Mouse (Mus musculus): ENCODE data around the gene Trim15. TPM values are rescaled to one million over a fixed set of nuclear protein-coding genes. Genes with fewer than 3 reads are reported as not detected.
"Not testable (repeated sequence)": the region's sequence is repeated elsewhere in the genome, so short reads cannot be mapped to it uniquely, and the experiment has no call there.

The Trim15 gene
- polyA plus RNA-seq, 1 experiment from 2014 or later = 0.41 TPM

DNA sequence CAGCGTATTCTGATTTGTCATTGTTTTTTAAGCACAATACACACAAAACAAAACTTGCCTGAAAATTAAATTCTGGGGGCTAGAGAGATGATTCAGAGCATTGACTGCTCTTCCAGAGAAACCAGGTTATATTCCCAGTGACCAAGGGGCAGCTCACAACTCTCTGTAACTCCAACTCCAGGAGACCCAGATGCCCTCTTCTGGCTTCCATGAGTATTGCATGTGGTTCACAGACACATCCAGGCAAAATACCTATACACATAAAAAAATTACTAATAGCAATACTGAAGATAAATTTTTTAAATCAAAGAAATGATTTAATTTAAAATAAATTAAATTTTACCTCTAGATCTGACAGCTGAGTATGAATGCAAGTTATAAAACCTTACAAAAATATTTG, 29.6 kb upstream of the Trim15 start:
- Histone ChIP-seq H3K9ac (no peak overlapping the region), H3K36me3 (ENCODE audit: poor library complexity, severe bottlenecking) (no peaks in the 10 kb centered on the region), H3K27me3 (no peaks in the 10 kb centered on the region), H3K4me1 (no peaks in the 10 kb centered on the region), H3K9me3 (replicated peaks) (no peaks in the 10 kb centered on the region), H3K27ac (no peak overlapping the region), H3K4me2 (no peak overlapping the region), H3K4me3 (no peak overlapping the region)
- no peak for ATAC-seq
- WGBS = 88% methylated on average over 1 of the region's 1 CpGs

DNA sequence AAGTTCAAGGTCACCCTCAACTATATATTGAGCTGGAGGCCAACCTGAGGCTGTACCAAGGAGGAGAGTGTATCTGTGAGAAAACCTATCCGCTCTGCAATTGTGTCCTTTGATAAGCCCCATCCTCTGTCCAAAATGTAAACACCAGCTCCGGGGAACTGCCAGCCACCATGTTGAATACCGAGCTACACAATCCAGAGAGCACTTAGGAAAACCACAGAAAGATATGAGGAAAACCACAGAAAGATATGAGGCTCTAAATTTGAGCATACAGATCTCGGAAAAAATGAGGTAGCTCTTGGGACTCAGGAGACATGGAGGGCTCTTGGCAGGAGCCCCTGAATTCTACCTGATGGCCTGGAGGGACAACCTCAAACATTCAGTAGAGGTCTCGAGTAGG, 26.4 kb upstream of the Trim15 start:
- Histone ChIP-seq H3K4me2 (no peak overlapping the region), H3K4me1 (no peaks in the 10 kb centered on the region), H3K27ac (no peak overlapping the region), H3K36me3 (ENCODE audit: poor library complexity, severe bottlenecking) (no peaks in the 10 kb centered on the region), H3K27me3 (0 out of 2 replicates have a peak, but pooled peaks cover 6% of the 10 kb centered on the region), H3K9me3 (replicated peaks) (no peaks in the 10 kb centered on the region), H3K4me3 (no peak overlapping the region), H3K9ac (no peak overlapping the region)
- WGBS = 79% methylated on average over 5 of the region's 5 CpGs
- ATAC-seq = no peak

DNA sequence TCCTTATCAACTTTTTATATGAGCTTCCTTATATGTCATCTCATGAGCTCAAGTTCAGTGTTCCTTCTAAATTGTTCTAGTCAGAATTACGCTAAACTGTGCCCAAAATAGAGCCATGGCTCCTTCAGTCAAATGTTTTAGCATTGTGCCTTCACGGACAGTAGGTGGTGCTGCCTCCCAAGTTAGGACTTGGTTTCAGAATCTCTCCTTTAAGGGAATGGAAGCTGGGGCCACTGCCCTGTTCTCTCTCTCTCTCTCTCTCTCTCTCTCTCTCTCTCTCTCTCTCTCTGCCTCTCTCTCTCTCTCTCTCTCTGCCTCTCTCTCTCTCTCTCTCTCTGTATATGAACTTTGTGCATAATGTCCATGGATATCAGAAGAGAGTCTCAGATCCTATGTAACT, 25.4 kb upstream of the Trim15 start:
- Histone ChIP-seq H3K4me2 (no peak overlapping the region), H3K4me1 (no peaks in the 10 kb centered on the region), H3K9me3 (replicated peaks) (no peaks in the 10 kb centered on the region), H3K27ac (no peak overlapping the region), H3K4me3 (no peak overlapping the region), H3K27me3 (0 out of 2 replicates have a peak, but pooled peaks cover 6% of the 10 kb centered on the region), H3K9ac (no peak overlapping the region), H3K36me3 (ENCODE audit: poor library complexity, severe bottlenecking) (no peaks in the 10 kb centered on the region)
- WGBS = 21% methylated on average over 2 of the region's 2 CpGs
- ATAC-seq = peak; percentile 41; the same call in 1 of the 2 replicates

DNA sequence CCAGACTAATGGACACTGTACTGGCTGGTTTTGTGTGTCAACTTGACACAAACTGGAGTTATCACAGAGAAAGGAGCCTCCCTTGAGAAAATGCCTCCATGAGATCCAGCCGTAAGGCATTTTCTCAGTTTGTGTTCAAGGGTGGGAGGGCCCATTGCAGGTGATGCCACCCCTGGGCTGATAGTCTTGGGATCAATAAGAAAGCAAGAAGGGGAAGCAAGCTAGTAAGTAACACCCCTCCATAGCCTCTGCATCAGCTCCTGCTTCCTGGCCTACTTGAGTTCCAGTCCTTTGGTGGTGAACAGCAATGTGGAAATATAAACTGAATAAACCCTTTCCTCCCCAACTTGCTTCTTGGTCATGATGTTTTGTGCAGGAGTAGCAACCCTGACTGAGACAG, 24.5 kb upstream of the Trim15 start:
- not testable (repeated sequence) for H3K27ac ChIP-seq; H3K36me3 ChIP-seq (ENCODE audit: poor library complexity, severe bottlenecking); H3K27me3 ChIP-seq; H3K4me2 ChIP-seq; H3K9ac ChIP-seq; H3K4me1 ChIP-seq; ATAC-seq; H3K4me3 ChIP-seq; H3K9me3 ChIP-seq (replicated peaks)
- WGBS = 93% methylated on average over 1 of the region's 1 CpGs

DNA sequence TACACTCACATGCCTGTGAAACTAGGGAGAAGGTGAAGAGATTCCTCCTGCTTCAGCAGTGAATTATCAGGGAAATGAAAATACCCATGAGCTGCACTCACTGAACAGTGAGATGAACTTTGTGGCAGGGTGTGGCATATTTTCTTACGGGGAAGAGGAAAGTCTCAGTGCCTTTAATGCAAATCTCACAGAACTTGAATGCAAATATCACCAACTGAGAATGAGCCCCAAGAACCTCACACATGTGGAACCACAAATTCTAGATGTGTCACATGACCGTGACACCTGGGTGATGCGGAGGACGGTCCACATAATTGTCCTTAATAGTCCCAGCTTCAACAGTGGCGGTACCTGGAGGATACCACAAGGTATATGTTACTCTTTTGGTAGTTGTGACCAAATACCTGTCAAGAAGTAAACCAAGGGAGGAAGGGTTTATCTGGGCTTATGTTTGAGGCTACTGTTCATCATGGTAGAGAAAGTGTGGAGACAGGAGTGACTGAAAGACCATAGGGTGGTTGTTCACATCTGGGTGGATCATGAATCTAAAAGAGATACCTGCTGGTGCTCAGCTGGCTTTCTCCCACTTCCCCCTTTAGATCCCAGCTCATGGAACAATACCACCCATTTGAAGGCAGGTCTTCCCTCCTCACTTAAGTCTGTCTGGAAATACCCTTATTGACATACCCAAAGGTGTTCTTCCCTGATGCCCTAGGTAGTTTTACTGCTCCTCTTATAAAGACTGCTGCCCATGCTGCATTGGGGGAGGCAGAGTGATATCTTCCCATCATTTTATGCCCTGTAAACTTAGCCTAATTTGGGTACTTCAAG, 23.3 kb upstream of the Trim15 start, which contains the start of gene Trim40:
Gene Trim40, minus strand, starts transcription at position 51 of the 831 bp plus-strand sequence.
- no peaks in the 10 kb centered on the region for H3K4me1 ChIP-seq
- no peaks in the 10 kb centered on the region for H3K9me3 ChIP-seq (replicated peaks)
- 0 out of 2 replicates have a peak, but pooled peaks cover 6% of the 10 kb centered on the region for H3K27me3 ChIP-seq
- no peak within 1 kb of the TSS for H3K4me2 ChIP-seq
- H3K4me3 ChIP-seq = no peak within 1 kb of the TSS
- no peaks in the 10 kb centered on the region for H3K36me3 ChIP-seq (ENCODE audit: poor library complexity, severe bottlenecking)
- ATAC-seq = no peak
- WGBS = 88% methylated on average over 5 of the region's 5 CpGs
- H3K27ac ChIP-seq = no peak within 1 kb of the TSS
- no peak within 1 kb of the TSS for H3K9ac ChIP-seq

DNA sequence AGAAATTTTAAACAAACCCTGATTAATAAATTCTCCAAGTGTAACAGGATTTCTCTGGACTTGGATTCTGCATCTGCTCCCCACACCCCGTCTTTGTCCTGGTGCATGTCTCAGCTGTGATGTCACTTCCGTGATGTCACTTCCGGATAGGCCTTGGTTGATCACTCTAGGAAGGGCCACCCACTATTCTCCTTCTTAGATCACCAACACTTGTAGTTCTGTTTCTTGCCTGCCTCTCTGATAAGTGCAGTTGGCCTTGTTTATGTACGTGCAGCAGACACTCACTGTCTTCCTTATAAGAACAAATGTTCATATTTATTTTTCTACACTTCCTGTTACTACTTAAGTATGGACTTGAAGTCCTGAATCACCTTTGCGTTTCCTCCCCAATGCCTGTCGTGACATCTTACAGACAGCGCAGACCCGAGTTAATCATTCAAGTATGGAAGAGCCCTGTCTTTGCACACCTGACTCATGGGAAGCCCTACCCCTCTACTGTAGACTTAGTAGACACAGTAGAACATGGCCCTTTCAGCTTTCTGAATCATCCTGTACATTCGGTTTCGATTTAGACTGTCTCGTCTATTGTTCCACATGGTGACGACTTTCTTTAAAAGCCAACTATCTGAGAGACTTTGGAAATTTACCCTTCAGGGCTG, 18.3 kb upstream of the Trim15 start:
- H3K9me3 ChIP-seq (replicated peaks) = no peaks in the 10 kb centered on the region
- H3K36me3 ChIP-seq (ENCODE audit: poor library complexity, severe bottlenecking) = no peaks in the 10 kb centered on the region
- H3K4me1 ChIP-seq = no peaks in the 10 kb centered on the region
- 92% methylated on average over 12 of the region's 12 CpGs for WGBS
- no peak overlapping the region for H3K9ac ChIP-seq
- ATAC-seq = no peak
- H3K27ac ChIP-seq = no peak overlapping the region
- H3K4me3 ChIP-seq = no peak overlapping the region
- H3K27me3 ChIP-seq = peaks cover under 1% of the 10 kb centered on the region; the same call in 1 of the 2 replicates
- H3K4me2 ChIP-seq = no peak overlapping the region

DNA sequence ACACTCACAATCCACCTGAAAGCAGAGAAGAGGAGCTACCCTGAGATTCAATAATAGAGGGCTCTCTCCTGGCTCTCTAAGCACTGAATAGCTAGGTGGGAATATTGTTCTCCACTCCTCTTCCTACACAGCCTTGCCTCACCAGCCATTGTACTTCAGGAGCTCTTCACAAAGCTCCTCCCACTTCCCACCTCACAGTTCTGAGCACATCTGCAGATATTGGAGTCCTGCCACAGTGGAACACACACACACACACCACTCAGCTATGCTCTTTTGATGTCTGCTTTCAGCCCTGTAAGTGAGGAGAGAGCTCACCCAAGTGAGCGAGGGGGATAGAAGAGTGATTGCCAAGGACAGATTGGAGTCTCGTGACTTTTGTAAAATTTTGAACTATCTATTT, 16.3 kb upstream of the Trim15 start:
- 83% methylated on average over 2 of the region's 2 CpGs for WGBS
- Histone ChIP-seq H3K27ac (no peak overlapping the region), H3K36me3 (ENCODE audit: poor library complexity, severe bottlenecking) (no peaks in the 10 kb centered on the region), H3K4me2 (no peak overlapping the region), H3K27me3 (no peaks in the 10 kb centered on the region; the same call in 1 of the 2 replicates), H3K9me3 (replicated peaks) (no peaks in the 10 kb centered on the region), H3K4me3 (no peak overlapping the region), H3K4me1 (no peaks in the 10 kb centered on the region), H3K9ac (no peak overlapping the region)
- ATAC-seq = no peak

DNA sequence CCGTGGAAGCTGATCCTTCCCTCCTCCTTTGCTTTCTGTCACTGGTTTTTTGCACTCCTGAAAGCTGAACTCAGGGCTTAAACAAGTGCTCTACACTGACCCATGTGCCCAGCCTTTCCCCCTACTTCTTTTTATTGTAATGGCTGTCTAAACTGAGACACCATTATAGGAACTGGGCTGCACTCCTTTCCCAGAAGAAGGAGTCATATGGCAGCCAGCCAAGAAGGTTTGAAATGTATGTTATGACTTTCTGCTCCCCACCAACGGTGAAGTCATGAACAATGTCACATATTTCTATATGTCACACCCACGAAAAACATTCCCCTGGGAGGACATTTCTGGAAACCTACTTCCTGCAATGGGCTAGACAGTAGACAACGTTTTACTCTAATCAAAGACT, 7.6 kb upstream of the Trim15 start:
- no peak overlapping the region for H3K27ac ChIP-seq
- no peak overlapping the region for H3K9ac ChIP-seq
- no peak overlapping the region for H3K4me3 ChIP-seq
- ATAC-seq = no peak
- no peaks in the 10 kb centered on the region for H3K9me3 ChIP-seq (replicated peaks)
- H3K36me3 ChIP-seq (ENCODE audit: poor library complexity, severe bottlenecking) = no peaks in the 10 kb centered on the region
- H3K27me3 ChIP-seq = no peaks in the 10 kb centered on the region
- WGBS = 67% methylated on average over 4 of the region's 4 CpGs
- no peaks in the 10 kb centered on the region for H3K4me1 ChIP-seq
- H3K4me2 ChIP-seq = no peak overlapping the region

DNA sequence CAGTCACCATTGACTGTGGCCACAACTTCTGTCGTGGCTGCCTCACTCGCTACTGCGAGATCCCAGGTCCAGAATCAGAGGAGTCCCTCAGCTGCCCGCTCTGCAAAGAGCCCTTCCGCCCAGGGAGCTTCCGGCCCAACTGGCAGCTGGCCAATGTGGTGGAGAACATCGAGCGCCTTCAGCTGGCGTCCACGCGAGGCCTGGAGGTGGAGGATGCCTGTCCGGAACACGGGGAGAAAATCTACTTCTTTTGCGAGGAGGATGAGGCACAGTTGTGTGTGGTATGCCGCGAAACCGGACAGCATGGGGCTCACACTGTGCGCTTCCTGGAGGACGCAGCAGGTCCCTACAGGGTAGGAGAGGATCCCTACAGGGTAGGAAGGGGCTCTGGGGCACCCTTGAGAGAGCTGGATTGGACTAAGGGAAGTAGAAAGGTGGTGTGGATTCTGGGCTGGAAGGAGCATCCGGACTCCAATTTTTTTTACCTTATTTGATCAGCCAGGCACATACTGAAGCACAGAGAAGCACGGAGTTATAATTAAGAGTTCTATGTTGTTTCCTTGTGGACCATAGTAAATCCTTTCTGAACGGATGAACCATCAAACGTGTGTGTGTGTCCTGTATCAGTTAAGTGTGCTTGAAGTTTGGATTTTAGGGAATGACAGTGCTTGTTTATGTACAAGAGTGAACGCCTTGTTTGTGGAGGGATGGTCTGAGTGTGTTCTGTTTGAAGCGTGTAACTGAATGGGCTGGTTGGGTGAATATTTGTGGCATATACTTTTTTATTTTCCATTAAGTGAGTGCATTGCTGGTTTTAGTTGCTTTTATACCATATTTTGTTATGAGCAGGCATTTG, 3.2 kb upstream of the Trim15 start:
- H3K27me3 ChIP-seq = peaks cover 15% of the 10 kb centered on the region
- peaks cover 5% of the 10 kb centered on the region; the same call in 1 of the 2 replicates for H3K4me1 ChIP-seq
- H3K9me3 ChIP-seq (replicated peaks) = no peaks in the 10 kb centered on the region
- H3K4me3 ChIP-seq = no peak overlapping the region
- H3K27ac ChIP-seq = no peak overlapping the region
- H3K4me2 ChIP-seq = no peak overlapping the region
- no peak overlapping the region for H3K9ac ChIP-seq
- ATAC-seq = no peak
- no peaks in the 10 kb centered on the region for H3K36me3 ChIP-seq (ENCODE audit: poor library complexity, severe bottlenecking)
- WGBS = 85% methylated on average over 25 of the region's 25 CpGs

DNA sequence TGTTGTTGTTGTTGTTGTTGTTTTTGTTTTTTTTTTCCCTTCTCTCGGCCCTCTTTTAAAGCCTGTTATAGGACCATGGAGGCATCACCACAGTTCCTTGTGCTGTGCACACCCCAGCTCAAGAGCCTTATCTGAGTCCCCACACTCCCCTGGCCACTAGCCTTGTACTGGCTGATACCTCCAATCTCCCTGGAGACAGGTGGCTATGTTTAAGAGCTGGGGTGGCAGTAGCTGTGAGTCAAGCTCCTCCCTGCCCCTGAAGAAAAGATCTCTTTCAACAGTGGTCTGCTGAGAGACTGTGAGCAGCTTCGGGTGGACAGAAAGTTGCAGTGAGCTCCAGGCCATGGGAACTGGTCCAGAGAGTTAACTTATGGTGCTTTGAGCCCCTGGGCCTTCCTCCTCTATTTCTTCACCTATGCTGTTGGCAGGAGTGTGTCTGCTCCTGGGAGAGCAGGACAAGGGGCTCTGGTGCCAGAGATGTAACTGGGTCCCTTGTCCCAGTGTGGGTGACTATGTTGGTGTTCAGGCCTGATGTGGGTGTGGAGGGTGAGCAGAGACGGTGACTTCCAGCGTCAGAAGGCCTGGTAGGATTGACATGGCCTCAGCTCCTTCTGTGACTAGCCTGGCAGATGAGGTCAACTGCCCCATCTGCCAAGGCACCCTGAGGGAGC, 2.4 kb upstream of the Trim15 start, which contains the start of gene Trim10:
Gene Trim10, plus strand, starts transcription at position 291 of the 671 bp plus-strand sequence.
- no peaks in the 10 kb centered on the region for H3K9me3 ChIP-seq (replicated peaks)
- H3K4me3 ChIP-seq = no peak within 1 kb of the TSS
- no peak within 1 kb of the TSS for H3K27ac ChIP-seq
- H3K9ac ChIP-seq = no peak within 1 kb of the TSS
- WGBS = 78% methylated on average over 4 of the region's 4 CpGs
- no peak within 1 kb of the TSS for H3K4me2 ChIP-seq
- H3K27me3 ChIP-seq = peaks cover 15% of the 10 kb centered on the region
- no peaks in the 10 kb centered on the region for H3K36me3 ChIP-seq (ENCODE audit: poor library complexity, severe bottlenecking)
- H3K4me1 ChIP-seq = peaks cover 5% of the 10 kb centered on the region; the same call in 1 of the 2 replicates
- no peak for ATAC-seq

DNA sequence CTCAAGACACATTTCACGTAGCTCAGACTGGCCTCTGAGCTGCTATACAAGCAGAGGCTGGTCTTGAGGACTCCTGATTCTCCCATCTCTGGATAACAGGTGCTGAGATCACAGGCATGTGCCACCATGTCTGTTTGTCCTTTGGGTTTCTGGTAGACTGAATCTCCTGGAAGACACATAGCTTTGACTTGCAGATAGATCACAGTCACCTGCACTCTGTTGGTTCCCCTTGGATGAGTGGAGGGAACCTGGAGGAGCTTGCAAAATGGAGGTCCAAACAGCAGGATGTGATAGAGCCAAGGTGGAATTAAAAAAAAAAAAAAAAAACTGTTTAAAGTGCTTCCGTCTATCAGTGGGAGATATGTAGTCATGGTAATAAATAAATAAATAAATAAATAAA, 1.8 kb upstream of the Trim15 start:
- Histone ChIP-seq H3K4me2 (no peak overlapping the region), H3K27me3 (peaks cover 15% of the 10 kb centered on the region), H3K9me3 (replicated peaks) (no peaks in the 10 kb centered on the region), H3K4me3 (no peak overlapping the region), H3K27ac (no peak overlapping the region), H3K9ac (no peak overlapping the region), H3K4me1 (peaks cover 5% of the 10 kb centered on the region; the same call in 1 of the 2 replicates), H3K36me3 (ENCODE audit: poor library complexity, severe bottlenecking) (no peaks in the 10 kb centered on the region)
- WGBS = 90% methylated on average over 2 of the region's 2 CpGs
- no peak for ATAC-seq

Measured in forebrain, embryonic 13.5 days (tissue).